In genomic region chr12:38906314-38906713, GRCm38 (mm10) we compare ENCODE assay signal across 22 mouse cellular contexts.
A peak's percentile ranks its signal among the peaks of the same experiment; 100 is the strongest.
DNase-seq lines count a peak whose midpoint lies in the region; ATAC-seq lines count a peak whose summit lies in the region.
"Had no signal": no experiment of that assay in that cellular context is flagged by ENCODE, and none has a peak within 500 bp of the region (broad histone marks: within the 10 kb centered on the region; RNA-seq: fewer than 3 reads in every experiment).

No protein-coding gene starts in this region.

- intact Hi-C loops in heart, postnatal 10 days (cut with DNase I) = no loop called here

- ATAC-seq in heart, embryonic 14.5 days (ENCODE audit: insufficient number of reproducible peaks, insufficient read depth, low FRiP score, low read depth) = no peak
- ATAC-seq in liver, embryonic 13.5 days (ENCODE audit: low read depth) = no peak
- 0 out of 2 replicates have a peak, but pooled peaks have one; percentile 7 for ATAC-seq in lung, embryonic 16.5 days (ENCODE audit: low read depth)
- ATAC-seq in stomach, embryonic 16.5 days (ENCODE audit: insufficient read depth, low FRiP score) = no peak
- ATAC-seq: activated CD4-positive, CD25-positive, alpha-beta regulatory T cell, adult 4 months; forebrain, embryonic 15.5 days; hindbrain, embryonic 16.5 days had no signal

- H3K27me3 ChIP-seq in heart, embryonic 14.5 days (ENCODE audit: control insufficient read depth, insufficient read depth, low read length) = no peaks in the 10 kb centered on the region
- H3K27me3 ChIP-seq in liver, embryonic 13.5 days = no peaks in the 10 kb centered on the region
- no peaks in the 10 kb centered on the region for H3K27me3 ChIP-seq in lung, embryonic 16.5 days (ENCODE audit: control insufficient read depth, insufficient read depth, low read depth, low read length)
- H3K27me3 ChIP-seq in stomach, embryonic 16.5 days (ENCODE audit: control insufficient read depth, insufficient read depth, low read length) = no peaks in the 10 kb centered on the region
- no peaks in the 10 kb centered on the region for H3K27me3 ChIP-seq in embryonic facial prominence, embryonic 10.5 days (replicated peaks; ENCODE audit: low read depth, poor library complexity, severe bottlenecking)
- H3K27me3 ChIP-seq: CH12.LX; embryonic facial prominence, embryonic 12.5 days; forebrain, embryonic 15.5 days; heart, embryonic 12.5 days; midbrain, embryonic 12.5 days; neural tube, embryonic 13.5 days had no signal

- WGBS in heart, embryonic 14.5 days = 75% methylated on average over 6 of the region's 6 CpGs
- 64% methylated on average over 6 of the region's 6 CpGs for WGBS in liver, embryonic 13.5 days (ENCODE audit: insufficient replicate concordance)
- 69% methylated on average over 6 of the region's 6 CpGs for WGBS in lung, embryonic 16.5 days
- 47% methylated on average over 6 of the region's 6 CpGs for WGBS in stomach, embryonic 16.5 days
- WGBS in embryonic facial prominence, embryonic 10.5 days = 89% methylated on average over 6 of the region's 6 CpGs

- H3K4me3 ChIP-seq in heart, embryonic 14.5 days (ENCODE audit: control insufficient read depth in 1 of 2, insufficient read depth in 1 of 2, low read depth in 1 of 2, low read length in 2 of 2) = no peak overlapping the region
- no peak overlapping the region for H3K4me3 ChIP-seq in liver, embryonic 13.5 days (replicated peaks)
- no peak overlapping the region for H3K4me3 ChIP-seq in lung, embryonic 16.5 days (ENCODE audit: low read length)
- H3K4me3 ChIP-seq in stomach, embryonic 16.5 days (replicated peaks; ENCODE audit: low read length) = no peak overlapping the region
- H3K4me3 ChIP-seq in embryonic facial prominence, embryonic 10.5 days = no peak overlapping the region
- H3K4me3 ChIP-seq: embryonic facial prominence, embryonic 12.5 days; forebrain, embryonic 10.5 days; forebrain, embryonic 15.5 days; gastrocnemius, adult 2 months; heart, embryonic 12.5 days; midbrain, embryonic 12.5 days; neural tube, embryonic 13.5 days had no signal

- no peak for DNase-seq in heart, postnatal 10 days
- no peak for DNase-seq in liver, embryonic 13.5 days
- DNase-seq in liver = no peak
- DNase-seq in lung, postnatal 36 days = no peak
- DNase-seq in embryonic facial prominence, embryonic 10.5 days (ENCODE audit: low spot score) = no peak
- DNase-seq: gastrocnemius, postnatal 36 days; kidney, adult 11 months; layer of hippocampus, adult 9-11 months had no signal

- H3K9me3 ChIP-seq in heart, embryonic 14.5 days (ENCODE audit: control insufficient read depth, low read length) = no peaks in the 10 kb centered on the region
- H3K9me3 ChIP-seq in liver, embryonic 13.5 days (replicated peaks) = no peaks in the 10 kb centered on the region
- H3K9me3 ChIP-seq in lung, embryonic 16.5 days (ENCODE audit: control insufficient read depth, low read length) = no peaks in the 10 kb centered on the region
- H3K9me3 ChIP-seq in stomach, embryonic 16.5 days (replicated peaks; ENCODE audit: control insufficient read depth, low read length) = no peaks in the 10 kb centered on the region
- no peaks in the 10 kb centered on the region for H3K9me3 ChIP-seq in embryonic facial prominence, embryonic 10.5 days
- H3K9me3 ChIP-seq: embryonic facial prominence, embryonic 12.5 days; forebrain, embryonic 10.5 days; forebrain, embryonic 15.5 days; heart, embryonic 12.5 days; midbrain, embryonic 12.5 days; neural tube, embryonic 13.5 days had no signal

- 0 out of 2 replicates have a peak overlapping the region, but pooled peaks have one; percentile 11 for H3K4me2 ChIP-seq in heart, embryonic 14.5 days (ENCODE audit: low read length)
- H3K4me2 ChIP-seq in liver, embryonic 13.5 days = peak overlapping the region; percentile 17; the same call in 1 of the 2 replicates
- peak overlapping the region; percentile 29 for H3K4me2 ChIP-seq in lung, embryonic 16.5 days (ENCODE audit: low read depth, low read length)
- H3K4me2 ChIP-seq in stomach, embryonic 16.5 days (ENCODE audit: low read depth, low read length) = peak overlapping the region; percentile 0; the same call in 1 of the 2 replicates
- H3K4me2 ChIP-seq: embryonic facial prominence, embryonic 12.5 days; forebrain, embryonic 15.5 days; heart, embryonic 12.5 days; midbrain, embryonic 12.5 days; neural tube, embryonic 13.5 days had no signal

- H3K9ac ChIP-seq in heart, embryonic 14.5 days (ENCODE audit: low read length) = no peak overlapping the region
- no peak overlapping the region for H3K9ac ChIP-seq in liver, embryonic 13.5 days
- no peak overlapping the region for H3K9ac ChIP-seq in lung, embryonic 16.5 days (ENCODE audit: low read length)
- H3K9ac ChIP-seq in stomach, embryonic 16.5 days (ENCODE audit: low read length) = no peak overlapping the region
- H3K9ac ChIP-seq: embryonic facial prominence, embryonic 12.5 days; forebrain, embryonic 15.5 days; heart, embryonic 12.5 days; liver, embryonic 14.5 days; midbrain, embryonic 12.5 days; neural tube, embryonic 13.5 days had no signal

- peaks cover 0 to 8% of the 10 kb centered on the region in 2 experiments; a peak in 2 of 4 replicates for H3K4me1 ChIP-seq in heart, embryonic 14.5 days (ENCODE audit: control insufficient read depth in 2 of 2, insufficient read depth in 2 of 2, low read length in 2 of 2)
- H3K4me1 ChIP-seq in liver, embryonic 13.5 days (replicated peaks) = no peaks in the 10 kb centered on the region
- peaks cover 5% of the 10 kb centered on the region; the same call in 1 of the 2 replicates for H3K4me1 ChIP-seq in lung, embryonic 16.5 days (replicated peaks; ENCODE audit: control insufficient read depth, insufficient read depth, low read length)
- H3K4me1 ChIP-seq in stomach, embryonic 16.5 days (ENCODE audit: control insufficient read depth, insufficient read depth, low read length) = peaks cover 3% of the 10 kb centered on the region; the same call in 1 of the 2 replicates
- no peaks in the 10 kb centered on the region for H3K4me1 ChIP-seq in embryonic facial prominence, embryonic 10.5 days
- H3K4me1 ChIP-seq: forebrain, embryonic 10.5 days; forebrain, embryonic 15.5 days; midbrain, embryonic 12.5 days; neural tube, embryonic 13.5 days had no signal

- no peaks in the 10 kb centered on the region for H3K36me3 ChIP-seq in heart, embryonic 14.5 days (ENCODE audit: control insufficient read depth, insufficient read depth, low read length)
- no peaks in the 10 kb centered on the region for H3K36me3 ChIP-seq in liver, embryonic 13.5 days
- no peaks in the 10 kb centered on the region for H3K36me3 ChIP-seq in lung, embryonic 16.5 days (ENCODE audit: control insufficient read depth, insufficient read depth, low read length)
- no peaks in the 10 kb centered on the region for H3K36me3 ChIP-seq in stomach, embryonic 16.5 days (ENCODE audit: control insufficient read depth, insufficient read depth, low read length)
- H3K36me3 ChIP-seq in embryonic facial prominence, embryonic 10.5 days (replicated peaks) = no peaks in the 10 kb centered on the region
- H3K36me3 ChIP-seq: embryonic facial prominence, embryonic 12.5 days; forebrain, embryonic 10.5 days; forebrain, embryonic 15.5 days; heart, embryonic 12.5 days; midbrain, embryonic 12.5 days; neural tube, embryonic 13.5 days had no signal

- peak overlapping the region in 1 of 2 experiments; percentile 44; a peak in 1 of 4 replicates for H3K27ac ChIP-seq in heart, embryonic 14.5 days (replicated peaks in 1 of 2; ENCODE audit: control insufficient read depth in 1 of 2, insufficient read depth in 1 of 2, low read depth in 2 of 2, low read length in 2 of 2)
- H3K27ac ChIP-seq in liver, embryonic 13.5 days = no peak overlapping the region
- no peak overlapping the region for H3K27ac ChIP-seq in lung, embryonic 16.5 days (ENCODE audit: low read length)
- no peak overlapping the region for H3K27ac ChIP-seq in stomach, embryonic 16.5 days (ENCODE audit: low read length)
- H3K27ac ChIP-seq in embryonic facial prominence, embryonic 10.5 days (replicated peaks) = no peak overlapping the region
- H3K27ac ChIP-seq: embryonic facial prominence, embryonic 12.5 days; forebrain, embryonic 10.5 days; forebrain, embryonic 15.5 days; gastrocnemius, adult 2 months; liver, embryonic 14.5 days; midbrain, embryonic 12.5 days; neural tube, embryonic 13.5 days had no signal
